Mouse (Mus musculus) myocyte (in vitro differentiated cells): ENCODE measurements around the gene Ddah1. TPM values are rescaled to one million over a fixed set of nuclear protein-coding genes. Genes with fewer than 3 reads are reported as not detected.

Experiments used
- H3K27me3 ChIP-seq: one replicate; pipeline ENCODE4 v1.6.1; 2011; ENCODE audit not compliant: control insufficient read depth, insufficient read depth, insufficient read length
- H3K36me3 ChIP-seq: one replicate; pipeline ENCODE4 v1.6.1; 2011; ENCODE audit not compliant: control insufficient read depth, insufficient read depth
- H3K4me2 ChIP-seq: one replicate; pipeline ENCODE4 v1.6.1; 2011; ENCODE audit warnings: low read depth, control low read depth
- H3K4me3 ChIP-seq: one replicate; pipeline ENCODE4 v1.5.1; 2011; ENCODE audit warnings: mild to moderate bottlenecking, control low read depth, moderate library complexity
- H3K79me2 ChIP-seq: one replicate; pipeline ENCODE4 v1.6.1; 2011; ENCODE audit not compliant: control insufficient read depth, insufficient read depth
- H3ac ChIP-seq: one replicate; pipeline ENCODE4 v1.6.1; 2011; ENCODE audit not compliant: control insufficient read depth, insufficient read length
- CEBPB ChIP-seq: IDR thresholded peaks from 2 replicates; pipeline ENCODE4 v1.6.1; 2011; ENCODE audit warnings: mild to moderate bottlenecking, moderate library complexity; ENCODE audit not compliant: poor library complexity, insufficient read depth, severe bottlenecking
- E2F4 ChIP-seq: IDR thresholded peaks from one replicate; pipeline ENCODE4 v1.6.1; 2011; ENCODE audit warnings: mild to moderate bottlenecking, control low read depth, moderate library complexity; ENCODE audit not compliant: insufficient read depth
- MAX ChIP-seq: IDR thresholded peaks from one replicate; pipeline ENCODE4 v1.6.1; 2011; ENCODE audit warnings: low read depth, mild to moderate bottlenecking, control low read depth
- MYOD1 ChIP-seq, 3 experiments: IDR thresholded peaks; one replicate each; pipeline ENCODE4 v1.6.1; 2011; ENCODE audit warnings: control low read depth in 2 of 3, low read depth in 2 of 3, mild to moderate bottlenecking in 2 of 3, moderate library complexity in 1 of 3; ENCODE audit not compliant: insufficient read length in 2 of 3, control insufficient read depth in 1 of 3
- MYOG ChIP-seq, 3 experiments: IDR thresholded peaks; one replicate each; pipeline ENCODE4 v1.6.1; 2011; ENCODE audit warnings: control low read depth in 2 of 3, low read depth in 2 of 3, mild to moderate bottlenecking in 2 of 3; ENCODE audit not compliant: insufficient read length in 2 of 3, control insufficient read depth in 1 of 3, insufficient read depth in 1 of 3
- POLR2A ChIP-seq: IDR thresholded peaks from one replicate; pipeline ENCODE4 v1.6.1; 2011; ENCODE audit warnings: low read depth, mild to moderate bottlenecking, control low read depth, moderate library complexity; ENCODE audit not compliant: insufficient read length
- POLR2AphosphoS2 ChIP-seq: IDR thresholded peaks from one replicate; pipeline ENCODE4 v1.6.1; 2011; ENCODE audit warnings: low read depth, control low read depth; ENCODE audit not compliant: insufficient read length
- REST ChIP-seq: IDR thresholded peaks from one replicate; pipeline ENCODE4 v1.6.1; 2011; ENCODE audit warnings: mild to moderate bottlenecking, control low read depth, moderate library complexity; ENCODE audit not compliant: insufficient read depth, insufficient read length
- SRF ChIP-seq: IDR thresholded peaks from one replicate; pipeline ENCODE4 v1.6.1; 2011; ENCODE audit warnings: low read depth; ENCODE audit not compliant: control insufficient read depth, insufficient read length
- TCF12 ChIP-seq: IDR thresholded peaks from one replicate; pipeline ENCODE4 v1.6.1; 2011; ENCODE audit warnings: mild to moderate bottlenecking, control low read depth; ENCODE audit not compliant: poor library complexity, insufficient read depth, severe bottlenecking
- TCF3 ChIP-seq: IDR thresholded peaks from one replicate; pipeline ENCODE4 v1.6.1; 2011; ENCODE audit warnings: low read depth, control low read depth; ENCODE audit not compliant: insufficient read length
- USF1 ChIP-seq: IDR thresholded peaks from one replicate; pipeline ENCODE4 v1.6.1; 2011; ENCODE audit warnings: low read depth, mild to moderate bottlenecking, control low read depth, moderate library complexity
- polyA plus RNA-seq: library from polyadenylated mRNA; unstranded; fragments of >200 nt; fragmentation: generic; extraction: Trizol; gene quantifications from one replicate; pipeline ENCODE4 v1.2.1, GENCODE M21; 2012; ENCODE audit warnings: missing spikeins

The Ddah1 gene
- polyA plus RNA-seq, 1 experiment: 7.4 TPM

DNA sequence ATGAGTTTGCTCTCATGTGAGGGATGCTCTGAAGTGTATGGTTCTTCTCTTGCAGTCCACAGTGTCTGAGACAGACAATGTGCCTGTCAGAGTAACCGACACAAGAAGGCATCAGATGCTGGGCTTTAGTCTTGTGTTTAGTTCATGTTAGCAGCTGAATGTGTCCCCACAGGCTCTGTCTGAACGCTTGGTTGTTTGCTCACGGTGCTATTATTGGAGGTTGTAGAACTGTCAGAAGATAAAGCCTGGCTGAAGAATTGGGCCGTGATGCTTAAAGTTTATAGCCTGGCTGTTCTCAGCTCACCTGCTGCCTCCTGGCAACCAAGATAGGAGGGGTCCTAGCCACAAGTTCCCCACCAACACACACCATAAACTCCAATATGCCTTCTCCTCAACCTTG is 104.0 kb downstream of the Ddah1 start:
- no peak overlapping the region for H3K4me2 ChIP-seq
- no peaks in the 10 kb centered on the region for H3K27me3 ChIP-seq
- no peaks in the 10 kb centered on the region for H3K36me3 ChIP-seq
- H3ac ChIP-seq: no peak overlapping the region
- no peaks in the 10 kb centered on the region for H3K79me2 ChIP-seq
- TF ChIP-seq USF1: no peak
- TF ChIP-seq REST: no peak
- TF ChIP-seq MAX: no peak
- TF ChIP-seq TCF12: no peak
- no peak for TF ChIP-seq SRF
- no peak for TF ChIP-seq POLR2A
- TF ChIP-seq MYOG (IDR thresholded peaks at IDR 0.05; ENCODE audit: control insufficient read depth in 1 of 3, insufficient read depth in 1 of 3, insufficient read length in 2 of 3, low read depth in 2 of 3): no peak
- no peak for TF ChIP-seq E2F4
- no peak for TF ChIP-seq POLR2AphosphoS2
- TF ChIP-seq CEBPB: no peak
- TF ChIP-seq TCF3: no peak
- H3K4me3 ChIP-seq: no peak overlapping the region

DNA sequence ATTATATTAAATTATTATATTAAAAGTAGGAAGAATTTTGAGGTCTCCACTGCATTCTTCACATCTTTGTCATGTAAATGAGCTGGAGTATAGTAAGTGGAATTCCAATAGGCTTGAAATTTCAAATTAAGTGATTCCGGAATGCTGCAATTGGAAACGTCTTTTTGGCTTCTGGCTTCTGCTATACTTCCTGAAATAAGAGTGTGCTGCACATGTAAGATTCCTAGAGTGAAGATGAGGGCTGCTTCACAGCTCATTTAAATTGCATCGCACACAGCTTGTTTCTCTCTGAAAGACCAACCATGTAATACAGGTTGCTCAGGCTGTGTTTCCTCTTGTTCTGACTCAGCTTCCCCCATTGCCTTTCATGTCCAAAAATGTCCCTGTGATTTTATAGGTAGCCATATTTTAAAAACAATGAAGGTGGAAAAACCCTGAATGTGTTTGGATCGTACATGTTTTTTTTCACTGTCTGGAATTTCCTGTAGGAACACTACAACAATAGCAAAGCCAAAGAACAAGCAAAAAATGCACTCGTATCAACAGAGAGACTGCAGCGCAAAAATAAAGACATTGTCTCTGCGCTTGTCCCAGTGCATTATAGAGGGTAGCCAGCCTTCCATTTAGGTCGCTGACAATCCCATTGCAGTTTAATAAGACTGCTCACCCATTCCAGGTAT is 105.7 kb downstream of the Ddah1 start:
- Histone ChIP-seq H3K36me3 (no peaks in the 10 kb centered on the region), H3K4me2 (no peak overlapping the region)
- no peak for TF ChIP-seq E2F4
- no peak for TF ChIP-seq REST
- no peak for TF ChIP-seq TCF3
- no peak for TF ChIP-seq TCF12
- TF ChIP-seq MYOG (IDR thresholded peaks at IDR 0.05; ENCODE audit: control insufficient read depth in 1 of 3, insufficient read depth in 1 of 3, insufficient read length in 2 of 3, low read depth in 2 of 3): no peak
- TF ChIP-seq SRF: no peak
- TF ChIP-seq MYOD1 (IDR thresholded peaks at IDR 0.05; ENCODE audit: control insufficient read depth in 1 of 3, insufficient read length in 2 of 3, low read depth in 2 of 3): no peak
- no peak for TF ChIP-seq POLR2AphosphoS2
- TF ChIP-seq MAX: no peak
- TF ChIP-seq USF1: no peak
- no peak for TF ChIP-seq CEBPB

GRCm38 (mm10) chr3:145864713-145865233 is 106.3 kb downstream of the Ddah1 start:
- TF ChIP-seq TCF12: no peak
- no peak for TF ChIP-seq MAX
- no peak for TF ChIP-seq MYOG (IDR thresholded peaks at IDR 0.05; ENCODE audit: control insufficient read depth in 1 of 3, insufficient read depth in 1 of 3, insufficient read length in 2 of 3, low read depth in 2 of 3)
- TF ChIP-seq TCF3: no peak
- Histone ChIP-seq H3ac (no peak overlapping the region), H3K36me3 (no peaks in the 10 kb centered on the region), H3K27me3 (no peaks in the 10 kb centered on the region), H3K4me3 (no peak overlapping the region), H3K4me2 (no peak overlapping the region), H3K79me2 (no peaks in the 10 kb centered on the region)

More for the DNA sequence above, 105.7 kb downstream of the Ddah1 start:
- Histone ChIP-seq H3K27me3 (no peaks in the 10 kb centered on the region), H3K79me2 (no peaks in the 10 kb centered on the region), H3ac (no peak overlapping the region), H3K4me3 (no peak overlapping the region)

DNA sequence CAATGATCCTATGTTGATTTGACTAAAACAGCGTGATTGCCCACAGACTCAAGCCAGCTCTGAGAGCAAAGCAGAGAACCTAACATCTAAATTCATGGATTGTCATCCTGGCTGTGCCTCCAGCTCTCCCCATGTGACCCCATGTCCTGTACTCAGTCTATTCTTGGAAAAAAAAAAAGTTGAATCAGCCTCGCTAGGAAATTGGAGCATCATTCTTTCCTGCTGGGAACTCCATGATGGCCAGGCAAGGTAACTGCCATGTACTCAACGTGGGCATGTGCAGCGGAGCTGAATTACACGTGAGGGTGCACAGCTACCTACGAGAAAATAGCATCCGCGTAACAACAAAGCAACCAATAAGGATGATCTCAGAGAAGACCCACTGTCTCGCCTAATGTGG is 114.2 kb downstream of the Ddah1 start:
- Histone ChIP-seq H3K79me2 (no peaks in the 10 kb centered on the region), H3K4me3 (no peak overlapping the region), H3ac (no peak overlapping the region), H3K27me3 (no peaks in the 10 kb centered on the region), H3K36me3 (no peaks in the 10 kb centered on the region), H3K4me2 (peak overlapping the region; percentile 46)
- TF ChIP-seq SRF (no peak), MYOG (IDR thresholded peaks at IDR 0.05; ENCODE audit: control insufficient read depth in 1 of 3, insufficient read depth in 1 of 3, insufficient read length in 2 of 3, low read depth in 2 of 3) (no peak), MYOD1 (IDR thresholded peaks at IDR 0.05; ENCODE audit: control insufficient read depth in 1 of 3, insufficient read length in 2 of 3, low read depth in 2 of 3) (no peak), REST (no peak), MAX (no peak), USF1 (no peak), TCF3 (no peak), TCF12 (no peak), CEBPB (no peak), E2F4 (no peak), POLR2AphosphoS2 (no peak), POLR2A (no peak)

DNA sequence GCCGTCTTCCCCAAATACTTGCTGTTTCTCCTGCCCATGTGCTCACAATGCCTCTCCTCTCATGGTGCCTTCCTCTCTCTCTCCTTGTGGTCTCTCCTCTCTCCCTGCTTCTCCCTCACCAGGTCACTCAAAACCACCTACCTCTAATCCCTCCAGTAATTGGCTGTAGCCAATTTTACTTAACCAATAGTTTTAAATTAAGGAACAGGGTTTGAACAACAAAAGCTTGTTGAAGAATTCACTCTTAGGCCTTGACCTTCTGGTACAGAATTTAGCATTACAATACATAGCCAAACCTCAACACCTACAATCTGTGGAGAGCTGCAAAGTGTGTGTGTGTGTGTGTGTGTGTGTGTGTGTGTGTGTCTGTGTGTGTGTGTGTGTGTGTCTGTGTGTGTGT is 114.8 kb downstream of the Ddah1 start:
- Histone ChIP-seq H3K4me3 (no peak overlapping the region), H3K27me3 (no peaks in the 10 kb centered on the region), H3K79me2 (no peaks in the 10 kb centered on the region), H3K4me2 (no peak overlapping the region), H3ac (no peak overlapping the region), H3K36me3 (no peaks in the 10 kb centered on the region)
- TF ChIP-seq REST (no peak), TCF3 (no peak), CEBPB (no peak), SRF (no peak), POLR2A (no peak)
